Mouse (Mus musculus) WW6 (cell line): ENCODE data around the gene Prss57.

Source experiments
- DNase-seq: peaks from one replicate; pipeline ENCODE4 v3.0.0-alpha.2; 2013; ENCODE audit warnings: low read depth, low spot score

Prss57 gene

GRCm38 (mm10) chr10:79790861-79791260 lies at the start of gene Prss57:
Gene Prss57 (minus strand): TSS chr10:79790961.
- no peak for DNase-seq

- no peak for DNase-seq
These were observed 49.3 kb upstream of the Prss57 start for GRCm38 (mm10) chr10:79840091-79840490.

- DNase-seq: no peak
These were observed 47.4 kb upstream of the Prss57 start for GRCm38 (mm10) chr10:79838151-79838550.

- no peak for DNase-seq
These were observed 46.2 kb upstream of the Prss57 start for GRCm38 (mm10) chr10:79836918-79837317.

- no peak for DNase-seq
These were observed 44.1 kb upstream of the Prss57 start for GRCm38 (mm10) chr10:79834769-79835398.

- DNase-seq: no peak
These were observed 42.0 kb upstream of the Prss57 start for GRCm38 (mm10) chr10:79832786-79833181.

- no peak for DNase-seq
These were observed 41.4 kb upstream of the Prss57 start for GRCm38 (mm10) chr10:79832026-79832785.

- DNase-seq: no peak
These were observed 40.8 kb upstream of the Prss57 start for GRCm38 (mm10) chr10:79831583-79831982.

GRCm38 (mm10) chr10:79824413-79824812 lies 33.7 kb upstream of the Prss57 start:
- no peak for DNase-seq

- no peak for DNase-seq
These were observed 32.2 kb upstream of the Prss57 start for GRCm38 (mm10) chr10:79823011-79823410.

- DNase-seq: no peak
These were observed 31.6 kb upstream of the Prss57 start for GRCm38 (mm10) chr10:79822372-79822771.

GRCm38 (mm10) chr10:79821731-79822130 lies 31.0 kb upstream of the Prss57 start:
- no peak for DNase-seq

GRCm38 (mm10) chr10:79820782-79821181 lies 30.0 kb upstream of the Prss57 start, which contains the start of gene Misp:
Gene Misp (plus strand): TSS chr10:79820989.
- no peak for DNase-seq

- no peak for DNase-seq
These were observed 29.5 kb upstream of the Prss57 start for GRCm38 (mm10) chr10:79820277-79820676.

- no peak for DNase-seq
These were observed 28.8 kb upstream of the Prss57 start for GRCm38 (mm10) chr10:79819606-79820005.

GRCm38 (mm10) chr10:79818225-79818624 lies 27.5 kb upstream of the Prss57 start:
- no peak for DNase-seq

- DNase-seq: no peak
These were observed 26.4 kb upstream of the Prss57 start for GRCm38 (mm10) chr10:79817111-79817510.

GRCm38 (mm10) chr10:79815671-79816494 lies 25.1 kb upstream of the Prss57 start:
- no peak for DNase-seq

- DNase-seq: no peak
These were observed 23.6 kb upstream of the Prss57 start for GRCm38 (mm10) chr10:79814271-79814842.

- no peak for DNase-seq
These were observed 21.2 kb upstream of the Prss57 start for GRCm38 (mm10) chr10:79811736-79812637.

GRCm38 (mm10) chr10:79808728-79809127 lies 18.0 kb upstream of the Prss57 start:
- no peak for DNase-seq
